Mouse (Mus musculus): Measurements from ENCODE around the gene Syce2. TPM values are rescaled to one million over a fixed set of nuclear protein-coding genes. Genes with fewer than 3 reads are reported as not detected.

Syce2 gene
- polyA plus RNA-seq, 1 experiment, result 3.3 TPM

DNA sequence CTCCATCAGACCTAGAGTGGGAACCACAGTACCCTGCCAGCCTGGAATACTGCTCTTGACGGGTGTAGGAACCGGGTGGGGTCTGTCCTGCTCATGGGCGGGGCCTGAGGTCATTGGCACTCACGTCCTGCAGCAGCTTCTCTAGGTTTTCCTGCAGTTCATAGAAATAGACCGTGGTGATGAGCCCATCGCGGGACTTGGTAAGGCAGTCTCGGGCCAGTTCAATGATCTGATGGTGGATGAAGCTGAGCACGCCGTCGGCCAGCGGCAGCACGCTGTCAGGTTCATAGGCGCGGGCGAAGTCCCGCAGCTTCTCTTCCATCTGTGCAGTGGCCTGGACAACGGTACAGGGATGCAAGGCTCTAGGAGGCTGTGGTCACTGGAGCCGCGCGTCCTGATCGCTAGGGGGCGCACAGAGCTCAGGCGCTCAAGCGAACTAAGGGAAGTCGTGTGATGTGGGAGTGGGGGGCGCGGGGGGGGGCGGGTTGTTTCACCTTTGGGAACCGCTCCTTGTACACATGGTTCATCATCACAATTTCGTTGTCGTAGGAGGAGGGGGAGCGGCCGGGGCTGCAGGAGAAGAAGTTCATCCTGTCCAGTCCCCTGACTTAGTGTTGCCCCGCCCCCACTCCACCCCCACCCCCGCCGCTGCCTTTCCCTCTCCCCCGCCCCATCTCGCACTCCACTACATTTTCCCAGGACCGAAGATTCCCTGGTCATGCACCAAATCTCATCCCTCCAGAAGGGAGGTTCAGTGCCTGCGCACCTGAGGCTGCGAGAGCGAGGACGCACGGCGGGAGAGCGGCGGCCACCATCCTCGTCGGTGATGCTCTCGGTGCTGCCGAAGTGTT, 56.8 kb downstream of the Syce2 start:
- DNase-seq (ENCODE audit: low read depth), result no peak

DNA sequence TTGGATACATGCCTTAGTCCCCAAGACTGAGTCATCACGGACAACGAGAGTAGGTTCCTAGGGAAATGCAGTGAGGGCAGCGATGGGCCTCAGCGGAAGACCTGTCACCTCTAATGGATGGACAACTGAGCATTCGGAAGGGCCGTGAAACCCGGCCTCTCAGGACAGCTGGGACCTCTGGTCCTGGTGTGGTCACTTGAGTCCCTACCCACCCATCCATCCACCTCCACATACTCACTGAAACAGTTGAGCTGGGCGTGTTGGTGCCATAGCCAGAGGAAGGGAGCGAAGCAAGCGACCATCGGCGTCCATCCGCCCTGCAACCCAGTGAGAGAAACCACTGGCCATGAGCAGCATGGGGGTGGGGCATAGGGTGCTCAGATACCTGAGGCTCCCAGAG, 58.7 kb downstream of the Syce2 start:
- no peak for DNase-seq (ENCODE audit: low read depth)

DNA sequence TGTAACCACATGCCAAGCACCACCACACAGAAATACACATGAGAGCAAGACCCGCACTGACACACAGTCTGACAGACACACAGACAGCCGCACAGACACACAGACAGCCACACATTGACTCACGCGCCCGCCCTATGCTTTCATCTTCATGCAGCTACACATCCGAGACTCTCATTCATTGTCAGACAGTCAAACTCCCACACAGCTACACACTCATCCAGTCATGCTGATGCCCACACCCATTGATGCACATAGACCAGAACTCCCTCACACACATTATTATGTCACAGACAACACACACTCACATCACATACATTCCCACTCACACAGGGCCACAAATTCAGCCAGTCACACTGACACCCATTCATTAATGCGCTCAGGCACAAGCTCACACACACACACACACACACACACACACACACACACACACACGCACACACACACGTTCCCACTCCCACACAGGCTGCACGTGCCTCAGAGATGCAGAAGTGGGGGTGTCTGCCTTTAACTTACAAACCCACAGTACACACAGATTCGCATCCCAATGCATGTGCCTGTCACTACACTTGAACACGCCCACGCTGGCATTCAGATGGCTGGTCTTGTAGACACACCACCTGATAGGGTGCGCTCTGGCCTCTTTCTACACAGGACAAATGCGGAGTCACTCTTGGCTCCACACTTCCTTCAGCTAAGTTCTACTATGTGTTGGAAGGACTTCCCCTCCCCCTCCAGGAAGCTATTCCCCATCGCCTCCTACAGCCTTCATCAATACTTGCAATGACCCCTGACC, 62.1 kb downstream of the Syce2 start:
- no peak for DNase-seq (ENCODE audit: low read depth)

DNA sequence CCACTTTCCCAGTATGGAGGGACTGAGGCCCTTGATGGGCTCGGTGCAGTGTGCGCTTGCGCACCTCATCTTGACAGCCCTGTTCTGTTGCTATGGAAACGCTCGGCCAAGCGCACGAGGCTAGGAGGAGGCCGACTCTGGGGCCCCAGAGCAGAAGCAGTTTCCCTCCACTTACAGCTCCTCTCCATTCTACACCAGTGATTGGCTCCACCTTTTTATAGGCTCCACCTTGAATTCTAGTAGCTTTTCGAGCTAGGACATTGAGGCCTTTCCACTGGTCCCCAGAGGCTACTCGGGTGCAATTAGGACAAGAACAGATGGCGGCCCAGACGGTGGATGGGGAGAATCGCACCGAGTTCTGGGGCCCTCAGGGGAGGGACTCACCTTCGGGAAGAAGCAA, 62.9 kb downstream of the Syce2 start:
- no peak for DNase-seq (ENCODE audit: low read depth)

DNA sequence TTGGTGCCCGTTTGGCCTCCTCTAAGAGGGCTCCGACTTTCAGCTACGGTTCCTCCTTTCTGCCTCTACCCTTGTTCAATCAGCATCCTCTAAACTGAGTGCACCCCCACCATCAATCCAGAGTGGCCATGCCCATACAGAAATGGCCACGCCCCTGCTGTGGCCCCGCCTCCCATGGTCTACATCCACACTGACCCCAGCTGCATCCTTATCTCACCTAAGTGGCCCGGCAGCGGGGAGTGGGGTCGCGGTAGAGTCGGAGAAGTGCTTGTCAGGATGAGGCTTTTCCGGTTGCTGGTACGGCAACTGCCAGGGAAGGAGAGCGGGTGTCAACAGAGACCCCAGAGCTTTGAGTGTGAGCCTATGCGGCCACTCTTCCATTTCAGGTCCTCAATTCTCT, 63.6 kb downstream of the Syce2 start:
- no peak for DNase-seq (ENCODE audit: low read depth)

DNA sequence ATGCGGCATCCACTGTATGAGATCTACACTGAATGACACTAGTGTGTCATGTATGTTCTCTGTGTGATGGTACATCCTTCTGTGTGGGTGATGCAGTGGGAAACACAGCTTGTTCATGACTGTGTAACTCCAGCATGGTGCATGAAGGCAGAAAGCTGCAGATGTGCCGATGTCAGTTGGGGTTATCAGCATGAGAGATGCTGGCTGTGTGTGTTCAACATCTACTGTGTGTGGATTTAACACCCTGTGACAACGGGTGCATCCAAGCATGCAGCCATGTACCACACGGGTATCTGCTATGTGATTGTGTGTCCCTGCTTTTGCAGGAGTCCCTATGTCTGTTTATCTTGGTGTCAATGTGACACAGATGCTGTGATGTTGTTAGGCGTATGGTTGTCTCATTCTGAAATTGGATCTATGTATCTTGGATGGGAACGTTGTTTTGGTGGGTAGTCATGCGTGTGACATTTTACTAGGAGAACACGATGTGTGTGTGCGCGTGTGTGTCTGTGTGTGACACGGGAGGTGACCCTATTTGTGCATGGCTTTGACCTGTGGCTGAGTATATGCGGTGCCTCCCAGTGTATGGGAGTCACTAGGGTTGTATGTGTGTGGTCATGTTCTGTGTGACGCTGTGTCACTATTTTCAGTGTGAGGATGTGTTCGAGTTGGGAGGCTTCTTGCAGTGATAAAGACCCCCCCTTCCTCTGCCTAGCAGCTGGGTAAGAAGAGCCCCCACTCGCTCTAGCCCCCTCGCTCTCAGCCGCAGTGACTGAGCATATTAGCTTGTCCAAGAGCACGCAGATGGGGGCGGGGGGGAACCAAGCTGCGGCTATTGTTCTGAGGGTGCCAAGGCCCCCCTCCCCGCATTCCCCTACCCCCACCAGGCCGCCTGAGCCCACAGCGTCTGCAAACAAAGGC, 64.4 kb downstream of the Syce2 start:
- DNase-seq (ENCODE audit: low read depth), result no peak

DNA sequence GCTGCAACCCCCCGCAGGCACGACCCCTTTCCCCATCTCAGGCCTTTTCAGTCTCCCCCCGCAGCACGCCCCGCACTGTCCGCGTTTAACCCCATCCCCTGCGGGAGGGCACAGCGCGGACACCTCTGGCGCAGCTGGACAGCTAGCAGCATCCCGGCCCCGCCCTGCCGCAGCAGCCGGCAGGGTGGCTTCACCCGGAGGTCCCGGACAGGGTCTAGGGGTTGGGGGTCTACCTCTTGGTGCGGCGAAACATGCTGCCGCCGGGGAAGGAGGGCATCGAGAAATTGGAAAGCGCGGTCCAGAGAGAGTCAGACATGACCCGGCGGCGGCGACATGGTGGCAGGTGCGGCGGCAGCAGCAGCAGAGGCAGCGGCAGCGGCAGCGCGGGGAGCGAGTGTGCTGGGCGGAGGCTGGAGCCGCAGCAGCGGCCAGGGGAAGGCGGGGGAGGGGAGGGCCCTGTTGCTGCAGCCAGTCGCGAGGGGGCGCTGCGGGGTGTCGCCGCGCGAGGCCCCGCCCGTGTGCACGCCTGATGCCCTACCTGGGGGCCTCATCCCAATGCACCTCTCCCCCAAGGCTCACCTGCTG, 65.1 kb downstream of the Syce2 start, which contains the start of gene Mast1:
Gene Mast1 (minus strand): TSS at position 398 of the 585 bp plus-strand sequence.
- no peak for DNase-seq (ENCODE audit: low read depth)

Other genes starting within 250 kb of the Syce2 start
- gene Ier2, start 209.3 kb upstream of the Syce2 start, polyA plus RNA-seq (2012; rRNA removed), result 8.5 and 23.6 TPM in 2 replicates
- 76.0 and 88.5 TPM in 2 replicates for gene Trmt1, start 185.8 kb upstream of the Syce2 start, polyA plus RNA-seq (2012; rRNA removed)
- gene Nacc1, start 184.2 kb upstream of the Syce2 start, polyA plus RNA-seq (2012; rRNA removed), result 94.0 and 95.8 TPM in 2 replicates
- gene Lyl1, start 170.7 kb upstream of the Syce2 start, polyA plus RNA-seq (2012; rRNA removed), result 7.8 and 8.5 TPM in 2 replicates
- gene G430095P16Rik, start 149.1 kb upstream of the Syce2 start, polyA plus RNA-seq (2012; rRNA removed), result 1.1 and 2.1 TPM in 2 replicates
- gene Nfix, start 71.8 kb upstream of the Syce2 start, polyA plus RNA-seq (2012; rRNA removed), result 35.3 and 69.9 TPM in 2 replicates
- gene Dand5, start 49.3 kb upstream of the Syce2 start, polyA plus RNA-seq (2012; rRNA removed), result 3.7 and 5.3 TPM in 2 replicates
- 14.6 and 21.4 TPM in 2 replicates for gene Gadd45gip1, start 40.6 kb upstream of the Syce2 start, polyA plus RNA-seq (2012; rRNA removed)
- 75.1 and 88.9 TPM in 2 replicates for gene Rad23a, start 31.4 kb upstream of the Syce2 start, polyA plus RNA-seq (2012; rRNA removed)
- 563 and 854 TPM in 2 replicates for gene Calr, start 25.2 kb upstream of the Syce2 start, polyA plus RNA-seq (2012; rRNA removed)
- gene Farsa, start 15.1 kb upstream of the Syce2 start, polyA plus RNA-seq (2012; rRNA removed), result 44.7 and 52.1 TPM in 2 replicates
- gene Gcdh, start 21.8 kb downstream of the Syce2 start, polyA plus RNA-seq (2012; rRNA removed), result 102 and 104 TPM in 2 replicates
- gene Klf1, start 29.8 kb downstream of the Syce2 start, polyA plus RNA-seq (2012; rRNA removed), result 0.67 and 0.69 TPM in 2 replicates
- gene Dnase2a, start 36.4 kb downstream of the Syce2 start, polyA plus RNA-seq (2012; rRNA removed), result 29.5 and 30.8 TPM in 2 replicates
- gene Mast1, start 65.2 kb downstream of the Syce2 start, polyA plus RNA-seq (2012; rRNA removed), result 0.56 and 0.66 TPM in 2 replicates
- not detected in 2 replicates for gene Rtbdn, start 74.9 kb downstream of the Syce2 start, polyA plus RNA-seq (2012; rRNA removed)
- gene Gm49661, start 97.3 kb downstream of the Syce2 start, polyA plus RNA-seq (2012; rRNA removed), result 3.3 and 6.8 TPM in 2 replicates
- 191 and 202 TPM in 2 replicates for gene Prdx2, start 97.5 kb downstream of the Syce2 start, polyA plus RNA-seq (2012; rRNA removed)
- 44.0 and 58.8 TPM in 2 replicates for gene Rnaseh2a, start 97.7 kb downstream of the Syce2 start, polyA plus RNA-seq (2012; rRNA removed)
- gene Junb, start 106.6 kb downstream of the Syce2 start, polyA plus RNA-seq (2012; rRNA removed), result 37.2 and 42.8 TPM in 2 replicates
- 16.5 and 24.7 TPM in 2 replicates for gene Hook2, start 118.5 kb downstream of the Syce2 start, polyA plus RNA-seq (2012; rRNA removed)
- not detected in 2 replicates for gene Best2, start 142.4 kb downstream of the Syce2 start, polyA plus RNA-seq (2012; rRNA removed)
- gene Asna1, start 153.2 kb downstream of the Syce2 start, polyA plus RNA-seq (2012; rRNA removed), result 154 and 168 TPM in 2 replicates
- gene Trir, start 154.7 kb downstream of the Syce2 start, polyA plus RNA-seq (2012; rRNA removed), result 64.2 and 100 TPM in 2 replicates
- 84.8 and 89.2 TPM in 2 replicates for gene Tnpo2, start 164.8 kb downstream of the Syce2 start, polyA plus RNA-seq (2012; rRNA removed)
- gene Fbxw9, start 187.9 kb downstream of the Syce2 start, polyA plus RNA-seq (2012; rRNA removed), result 56.8 and 59.4 TPM in 2 replicates
- 1.5 and 1.9 TPM in 2 replicates for gene Gm5741, start 195.9 kb downstream of the Syce2 start, polyA plus RNA-seq (2012; rRNA removed)
- gene Dhps, start 199.6 kb downstream of the Syce2 start, polyA plus RNA-seq (2012; rRNA removed), result 44.5 and 48.3 TPM in 2 replicates
- 170 and 198 TPM in 2 replicates for gene Wdr83os, start 208.6 kb downstream of the Syce2 start, polyA plus RNA-seq (2012; rRNA removed)
- 33.8 and 35.7 TPM in 2 replicates for gene Wdr83, start 209.2 kb downstream of the Syce2 start, polyA plus RNA-seq (2012; rRNA removed)
- gene Man2b1, start 211.2 kb downstream of the Syce2 start, polyA plus RNA-seq (2012; rRNA removed), result 133 and 184 TPM in 2 replicates